Mouse (Mus musculus): ENCODE results near the gene Olfr651.

DNA sequence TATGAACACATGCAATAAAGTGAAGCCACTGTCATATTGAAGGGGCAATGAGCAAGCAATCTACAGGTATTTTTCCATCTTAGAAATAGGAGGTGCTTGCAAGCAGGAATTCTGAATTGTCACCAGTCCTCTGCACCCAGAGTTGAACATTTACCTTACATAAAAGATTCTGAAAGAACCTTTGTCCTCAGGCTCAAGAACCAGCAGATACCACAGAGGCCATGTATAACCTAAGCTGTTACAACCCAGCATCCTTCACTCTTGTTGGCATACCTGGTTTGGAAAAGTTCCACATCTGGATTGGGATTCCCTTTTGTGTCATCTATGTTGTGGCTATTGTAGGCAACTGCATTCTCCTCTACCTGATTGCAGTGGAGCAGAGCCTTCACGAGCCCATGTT, 2.8 kb downstream of the Olfr651 start:
- TF ChIP-seq CTCF (IDR thresholded peaks at IDR 0.05; ENCODE audit: low read depth), result no peak
- TF ChIP-seq EP300 (optimal IDR thresholded peaks at IDR 0.05), result no peak

All from stomach, postnatal 0 days (tissue).